Mouse (Mus musculus): ENCODE measurements around the gene Pmf1. TPM values are rescaled to one million over a fixed set of nuclear protein-coding genes. Genes with fewer than 3 reads are reported as not detected.
A peak's percentile ranks its signal among the peaks of the same experiment; 100 is the strongest.

Pmf1 gene
- total RNA-seq (2014; rRNA removed) (39.4 and 60.4 TPM in 2 replicates), polyA plus RNA-seq (2015; fragmentation: Nextera tagmentation; extraction: Ambion mirVana) (47.2 and 48.4 TPM in 2 replicates)

DNA sequence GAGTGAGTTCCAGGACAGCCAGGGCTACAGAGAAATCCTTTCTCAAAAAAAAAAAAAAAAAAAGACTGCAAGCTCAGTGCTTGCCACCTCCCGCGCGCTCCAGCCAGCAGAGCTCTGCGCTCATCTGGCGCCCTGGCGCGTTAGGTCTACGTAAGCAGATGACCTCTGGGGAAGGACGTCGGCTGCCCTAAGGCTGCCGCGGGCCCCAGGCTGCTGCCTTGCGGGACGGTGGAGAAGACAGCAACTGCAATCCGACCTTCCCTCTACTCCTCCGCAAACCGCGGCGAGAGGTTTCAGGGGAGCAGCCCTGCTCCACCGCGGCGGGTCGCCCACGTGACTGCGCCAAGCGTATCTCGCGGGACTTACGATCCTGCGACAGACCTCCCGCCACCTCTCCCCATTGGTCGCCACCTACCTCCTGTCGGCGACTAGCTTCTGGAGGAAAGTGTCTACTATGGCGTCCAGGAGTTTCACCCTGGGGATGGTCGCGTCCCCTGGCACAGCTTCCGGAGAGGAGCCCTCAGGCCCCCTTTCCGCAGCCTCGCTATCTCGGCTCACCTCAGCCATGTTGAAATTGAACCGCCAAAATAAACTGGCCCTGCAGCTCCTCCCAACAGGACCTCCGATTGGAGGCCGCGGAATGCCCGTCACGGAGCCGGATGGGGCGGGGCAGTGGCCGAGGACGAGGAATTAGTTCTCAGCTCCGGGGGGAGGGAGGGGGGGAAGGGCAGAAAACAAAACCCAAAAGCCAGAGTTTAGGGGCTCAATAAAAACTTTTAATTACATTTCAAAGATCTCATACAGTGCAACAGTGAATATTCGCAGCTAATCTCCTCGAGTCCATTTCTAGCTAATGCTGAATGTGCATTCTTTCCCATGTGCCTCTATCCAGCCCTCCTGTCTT, at the start of gene Pmf1:
TSS of gene Pmf1 (minus strand) at position 591 of the 904 bp plus-strand sequence.
- peak; percentile 93 for DNase-seq (ENCODE audit: low spot score)
- no peak for TF ChIP-seq CTCF (IDR thresholded peaks at IDR 0.05; ENCODE audit: low read depth)
- Histone ChIP-seq H3K27me3 (ENCODE audit: insufficient read depth, low read length) (no peaks in the 10 kb centered on the region), H3K27ac (peak within 1 kb of the TSS; percentile 85), H3K36me3 (ENCODE audit: insufficient read depth, low read length) (peaks cover 19% of the 10 kb centered on the region), H3K4me1 (ENCODE audit: insufficient read depth, low read length) (no peaks in the 10 kb centered on the region), H3K9me3 (ENCODE audit: low read length) (no peaks in the 10 kb centered on the region), H3K4me2 (ENCODE audit: low read depth, low read length) (peak within 1 kb of the TSS; percentile 74), H3K4me3 (ENCODE audit: low read length) (peak within 1 kb of the TSS; percentile 53), H3K9ac (replicated peaks; ENCODE audit: low read length) (peak within 1 kb of the TSS; percentile 71)
- under 1% methylated on average over 54 of the region's 54 CpGs for WGBS
- peak; percentile 94 for ATAC-seq

DNA sequence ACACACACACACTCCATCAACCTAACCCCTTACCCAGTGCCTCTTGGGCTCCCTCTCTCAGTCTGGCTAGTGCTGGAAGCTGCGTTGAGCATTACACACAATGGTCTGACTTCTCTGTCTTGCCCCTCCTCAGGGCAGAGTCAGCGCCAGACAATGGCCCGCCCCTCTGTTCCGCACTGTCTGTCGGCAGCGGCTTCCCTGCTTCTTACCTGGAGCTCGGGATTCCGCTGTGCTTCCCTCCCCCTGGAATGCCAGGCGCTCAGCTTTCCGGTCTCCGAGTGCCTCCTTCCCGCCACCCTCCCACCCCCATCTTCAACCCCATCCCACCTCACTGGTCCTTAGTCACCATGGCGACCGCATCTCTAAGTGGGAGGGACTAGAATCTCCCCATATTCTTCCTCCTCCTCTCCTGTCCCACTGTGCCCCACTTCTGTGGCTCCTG, 48.7 kb upstream of the Pmf1 start:
- peak; percentile 74 for ATAC-seq
- WGBS, result 1% methylated on average over 14 of the region's 14 CpGs
- no peaks in the 10 kb centered on the region for H3K27me3 ChIP-seq (ENCODE audit: insufficient read depth, low read length)
- peak; percentile 66 for DNase-seq (ENCODE audit: low spot score)
- H3K36me3 ChIP-seq (ENCODE audit: insufficient read depth, low read length), result no peaks in the 10 kb centered on the region
- peak overlapping the region; percentile 58 for H3K9ac ChIP-seq (replicated peaks; ENCODE audit: low read length)
- H3K27ac ChIP-seq, result peak overlapping the region; percentile 62; the same call in 1 of the 2 replicates
- no peaks in the 10 kb centered on the region for H3K9me3 ChIP-seq (ENCODE audit: low read length)
- H3K4me2 ChIP-seq (ENCODE audit: low read depth, low read length), result peak overlapping the region; percentile 66
- H3K4me1 ChIP-seq (ENCODE audit: insufficient read depth, low read length), result peaks cover 13% of the 10 kb centered on the region
- TF ChIP-seq CTCF (IDR thresholded peaks at IDR 0.05; ENCODE audit: low read depth), result peak; percentile 45
- peak overlapping the region; percentile 40 for H3K4me3 ChIP-seq (ENCODE audit: low read length)

DNA sequence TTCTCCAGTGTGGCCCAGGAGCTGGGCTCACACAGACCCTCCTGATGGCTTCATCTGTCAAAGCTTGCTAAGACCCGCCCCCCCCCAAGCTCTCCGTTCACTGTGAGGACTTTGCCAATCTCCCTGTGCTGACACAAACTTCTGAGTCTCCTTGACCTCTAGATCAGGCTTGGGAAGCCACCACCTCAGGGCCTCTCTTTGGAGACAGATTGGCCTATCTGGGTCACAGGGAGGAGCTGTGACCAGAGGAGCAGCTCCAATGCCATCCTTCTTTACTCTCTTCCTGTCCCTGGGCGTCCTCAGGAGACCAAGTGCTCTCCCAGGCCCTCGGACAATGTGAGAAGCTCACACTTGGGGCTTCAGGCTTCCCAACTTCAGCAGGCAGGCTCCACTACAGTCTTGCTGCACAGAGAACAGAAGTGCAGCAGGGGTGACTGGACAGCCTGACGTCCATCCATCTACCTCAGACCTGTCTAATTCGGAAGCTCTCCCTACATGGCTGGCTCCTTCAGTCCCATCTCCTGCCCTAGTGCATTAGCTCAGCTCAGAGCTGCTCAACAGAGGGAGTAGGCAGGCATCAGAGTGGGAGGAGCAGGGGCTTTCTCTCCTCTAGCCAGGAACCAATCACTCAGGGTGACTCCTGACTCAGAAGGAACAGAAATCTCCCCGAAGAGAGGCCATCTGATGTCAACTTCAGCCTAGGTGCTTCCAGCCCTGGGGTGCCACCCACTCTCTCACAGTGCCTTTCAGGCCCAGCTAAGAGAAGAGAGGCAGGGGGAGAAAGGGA, 46.8 kb upstream of the Pmf1 start:
- Histone ChIP-seq H3K4me1 (ENCODE audit: insufficient read depth, low read length) (peaks cover 13% of the 10 kb centered on the region), H3K27ac (peak overlapping the region; percentile 62; the same call in 1 of the 2 replicates), H3K4me3 (ENCODE audit: low read length) (peak overlapping the region; percentile 40; the same call in 1 of the 2 replicates), H3K9ac (replicated peaks; ENCODE audit: low read length) (peak overlapping the region; percentile 58; the same call in 1 of the 2 replicates), H3K9me3 (ENCODE audit: low read length) (no peaks in the 10 kb centered on the region), H3K36me3 (ENCODE audit: insufficient read depth, low read length) (peaks cover 10% of the 10 kb centered on the region; the same call in 1 of the 2 replicates), H3K27me3 (ENCODE audit: insufficient read depth, low read length) (no peaks in the 10 kb centered on the region), H3K4me2 (ENCODE audit: low read depth, low read length) (peak overlapping the region; percentile 66)
- no peak for TF ChIP-seq CTCF (IDR thresholded peaks at IDR 0.05; ENCODE audit: low read depth)
- 62% methylated on average over 7 of the region's 7 CpGs for WGBS
- ATAC-seq (no peak), DNase-seq (ENCODE audit: low spot score) (no peak)

DNA sequence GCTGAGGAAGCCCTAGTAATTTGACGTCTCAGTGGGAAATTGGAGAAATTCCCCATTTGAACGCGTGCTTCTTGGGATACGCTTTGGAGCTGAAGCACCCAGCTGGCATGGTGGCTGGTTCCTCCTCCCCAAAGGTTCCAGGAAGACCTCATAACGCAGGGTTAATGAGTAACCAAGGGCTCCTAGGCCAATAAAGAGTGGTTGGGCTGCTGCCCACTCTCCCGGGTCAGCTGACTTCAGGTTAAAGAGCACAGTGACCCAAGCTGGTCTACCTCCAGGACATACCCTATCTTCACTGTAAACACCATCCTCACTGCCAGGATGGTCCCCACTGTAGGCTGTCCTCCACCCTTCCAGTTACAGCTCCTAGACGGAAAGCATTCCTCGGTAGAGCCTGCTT, 46.2 kb upstream of the Pmf1 start:
- H3K9me3 ChIP-seq (ENCODE audit: low read length), result no peaks in the 10 kb centered on the region
- no peak for TF ChIP-seq CTCF (IDR thresholded peaks at IDR 0.05; ENCODE audit: low read depth)
- H3K27ac ChIP-seq, result no peak overlapping the region
- peak overlapping the region; percentile 66 for H3K4me2 ChIP-seq (ENCODE audit: low read depth, low read length)
- peaks cover 12% of the 10 kb centered on the region for H3K4me1 ChIP-seq (ENCODE audit: insufficient read depth, low read length)
- H3K36me3 ChIP-seq (ENCODE audit: insufficient read depth, low read length), result peaks cover 10% of the 10 kb centered on the region; the same call in 1 of the 2 replicates
- no peak overlapping the region for H3K4me3 ChIP-seq (ENCODE audit: low read length)
- WGBS, result 89% methylated on average over 8 of the region's 8 CpGs
- no peaks in the 10 kb centered on the region for H3K27me3 ChIP-seq (ENCODE audit: insufficient read depth, low read length)
- ATAC-seq (no peak), DNase-seq (ENCODE audit: low spot score) (no peak)
- no peak overlapping the region for H3K9ac ChIP-seq (replicated peaks; ENCODE audit: low read length)

DNA sequence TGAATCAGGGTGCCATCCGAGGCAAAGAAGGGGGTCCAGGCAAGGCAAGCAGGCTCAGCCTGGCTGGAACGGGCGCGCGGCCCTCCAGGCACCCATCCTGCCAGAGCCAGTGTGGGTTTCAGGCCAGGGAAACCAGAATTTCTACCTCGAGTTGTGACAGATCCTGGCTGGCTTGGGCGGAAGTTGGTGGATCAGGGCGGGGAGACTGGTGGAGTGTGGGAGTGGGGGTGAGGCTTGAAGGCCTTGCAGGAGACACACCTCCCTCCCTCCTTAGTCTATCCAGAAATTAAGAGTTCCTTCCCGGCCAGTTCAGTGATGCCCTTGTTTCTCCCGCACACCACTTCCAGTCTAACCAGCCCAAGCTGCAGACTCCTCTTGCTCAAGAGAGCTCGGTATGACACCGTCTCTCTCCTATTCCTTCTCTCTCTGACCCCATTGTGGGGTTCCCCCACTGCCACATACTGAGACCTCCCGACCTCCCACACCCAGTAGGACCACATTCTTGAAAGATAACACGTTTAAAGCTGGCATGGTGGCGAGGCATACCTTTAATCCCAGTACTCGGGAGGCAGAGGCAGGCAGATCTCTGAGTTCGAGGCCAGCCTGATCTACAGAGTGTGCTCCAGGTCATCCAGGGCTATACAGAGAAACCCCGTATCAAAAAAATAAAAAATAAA, 45.6 kb upstream of the Pmf1 start:
- Histone ChIP-seq H3K36me3 (ENCODE audit: insufficient read depth, low read length) (peaks cover 10% of the 10 kb centered on the region; the same call in 1 of the 2 replicates), H3K4me3 (ENCODE audit: low read length) (no peak overlapping the region), H3K27me3 (ENCODE audit: insufficient read depth, low read length) (no peaks in the 10 kb centered on the region), H3K4me2 (ENCODE audit: low read depth, low read length) (no peak overlapping the region), H3K9ac (replicated peaks; ENCODE audit: low read length) (no peak overlapping the region), H3K4me1 (ENCODE audit: insufficient read depth, low read length) (peaks cover 13% of the 10 kb centered on the region), H3K27ac (no peak overlapping the region), H3K9me3 (ENCODE audit: low read length) (no peaks in the 10 kb centered on the region)
- no peak for TF ChIP-seq CTCF (IDR thresholded peaks at IDR 0.05; ENCODE audit: low read depth)
- 79% methylated on average over 18 of the region's 18 CpGs for WGBS
- DNase-seq (ENCODE audit: low spot score) (no peak), ATAC-seq (no peak)
